Mouse (Mus musculus) MEL (cell line): ENCODE measurements around the gene Vwa3b. TPM values are rescaled to one million over a fixed set of nuclear protein-coding genes. Genes with fewer than 3 reads are reported as not detected.

Source experiments
- DNase-seq: peaks from one replicate; pipeline ENCODE4 v3.0.0; 2011; ENCODE audit warnings: low read depth, low spot score
- H3K27ac ChIP-seq: 2 replicates; pipeline ENCODE4 v1.5.1; 2012; ENCODE audit warnings: low read depth, mild to moderate bottlenecking, control low read depth, low read length, moderate library complexity; ENCODE audit not compliant: control insufficient read depth
- H3K27me3 ChIP-seq, 2 experiments: fragments of 150-350 bp in 1 of 2; sonication (generic) in 1 of 2; 2 replicates each; pipeline ENCODE4 v1.6.1; 2012; ENCODE audit warnings: low read length in 2 of 2, mild to moderate bottlenecking in 2 of 2, improper control_type of control experiment in 1 of 2, moderate library complexity in 1 of 2; ENCODE audit not compliant: insufficient read depth in 2 of 2, control insufficient read depth in 1 of 2
- H3K36me3 ChIP-seq, 2 experiments: 2 replicates each; pipeline ENCODE4 v1.6.1; 2012 to 2014; ENCODE audit warnings: low read length in 2 of 2, improper control_type of control experiment in 1 of 2, inconsistent platforms in 1 of 2, mild to moderate bottlenecking in 1 of 2; ENCODE audit not compliant: insufficient read depth in 2 of 2, control insufficient read depth in 1 of 2
- H3K4me1 ChIP-seq, 2 experiments: fragments of 150-350 bp in 1 of 2; sonication (generic) in 1 of 2; 2 replicates each; pipeline ENCODE4 v1.6.1; 2012; ENCODE audit warnings: low read length in 2 of 2, improper control_type of control experiment in 1 of 2, mild to moderate bottlenecking in 1 of 2; ENCODE audit not compliant: insufficient read depth in 2 of 2, control insufficient read depth in 1 of 2
- H3K4me3 ChIP-seq, 2 experiments: fragments of 150-350 bp in 1 of 2; sonication (generic) in 1 of 2; 2 replicates each; pipeline ENCODE4 v1.5.1; 2012; ENCODE audit warnings: low read depth in 2 of 2, low read length in 2 of 2, mild to moderate bottlenecking in 2 of 2, moderate library complexity in 2 of 2, control low read depth in 1 of 2, improper control_type of control experiment in 1 of 2; ENCODE audit not compliant: control insufficient read depth in 1 of 2, insufficient read depth in 1 of 2
- H3K79me2 ChIP-seq: 2 replicates; pipeline ENCODE4 v1.6.1; 2012; ENCODE audit warnings: mild to moderate bottlenecking, low read length, moderate library complexity; ENCODE audit not compliant: control insufficient read depth, poor library complexity, insufficient read depth
- H3K9ac ChIP-seq: 2 replicates; pipeline ENCODE4 v1.6.1; 2012; ENCODE audit warnings: low read depth, mild to moderate bottlenecking, control low read depth, low read length, moderate library complexity; ENCODE audit not compliant: control insufficient read depth, poor library complexity, severe bottlenecking
- H3K9me3 ChIP-seq: fragments of 150-350 bp; sonication (generic); replicated peaks from 2 replicates; pipeline ENCODE4 v1.6.1; 2012; ENCODE audit warnings: mild to moderate bottlenecking, low read length, improper control_type of control experiment, moderate library complexity; ENCODE audit not compliant: insufficient read depth
- CHD2 ChIP-seq: IDR thresholded peaks from 2 replicates; pipeline ENCODE4 v1.6.1; 2011; ENCODE audit warnings: low read length, improper control_type of control experiment
- CTCF ChIP-seq, 3 experiments: IDR thresholded peaks in 2 of 3; conservative IDR thresholded peaks in 1 of 3; 2 replicates each; pipeline ENCODE4 v1.5.1; 2011 to 2012; ENCODE audit warnings: low read length in 3 of 3, low read depth in 2 of 3, mild to moderate bottlenecking in 2 of 3, improper control_type of control experiment in 1 of 3, inconsistent platforms in 1 of 3, mixed read lengths in 1 of 3, moderate library complexity in 1 of 3; ENCODE audit not compliant: control insufficient read depth in 1 of 3, insufficient read depth in 1 of 3, poor library complexity in 1 of 3, severe bottlenecking in 1 of 3
- E2F4 ChIP-seq: IDR thresholded peaks from 2 replicates; pipeline ENCODE4 v1.6.1; 2011; ENCODE audit warnings: low read depth, low read length, improper control_type of control experiment, borderline replicate concordance
- ETS1 ChIP-seq: IDR thresholded peaks from 2 replicates; pipeline ENCODE4 v1.6.1; 2012; ENCODE audit warnings: low read depth, mild to moderate bottlenecking, inconsistent platforms, low read length, improper control_type of control experiment, moderate library complexity
- GABPA ChIP-seq: IDR thresholded peaks from 2 replicates; pipeline ENCODE4 v1.6.1; 2012; ENCODE audit warnings: low read depth, mild to moderate bottlenecking, inconsistent platforms, low read length, improper control_type of control experiment, moderate library complexity
- GATA1 ChIP-seq: IDR thresholded peaks from 2 replicates; pipeline ENCODE4 v1.6.1; 2011; ENCODE audit warnings: low read depth, low read length, improper control_type of control experiment
- HCFC1 ChIP-seq: IDR thresholded peaks from 2 replicates; pipeline ENCODE4 v1.6.1; 2012; ENCODE audit warnings: low read depth, mild to moderate bottlenecking, inconsistent platforms, low read length, improper control_type of control experiment, moderate library complexity
- JUND ChIP-seq: IDR thresholded peaks from 2 replicates; pipeline ENCODE4 v1.6.1; 2011; ENCODE audit warnings: low read depth, mild to moderate bottlenecking, improper control_type of control experiment, low read length
- KAT2A ChIP-seq: conservative IDR thresholded peaks from 2 replicates; pipeline ENCODE4 v1.6.1; 2012; ENCODE audit warnings: low read depth, low read length, improper control_type of control experiment, inconsistent platforms
- MYC ChIP-seq: IDR thresholded peaks from 2 replicates; pipeline ENCODE4 v1.6.1; 2011; ENCODE audit warnings: low read depth, mild to moderate bottlenecking, low read length, improper control_type of control experiment, moderate library complexity
- NELFE ChIP-seq: IDR thresholded peaks from 2 replicates; pipeline ENCODE4 v1.6.1; 2011; ENCODE audit warnings: low read depth, low read length, improper control_type of control experiment
- NRF1 ChIP-seq: IDR thresholded peaks from 2 replicates; pipeline ENCODE4 v1.6.1; 2014; ENCODE audit warnings: low read depth, mild to moderate bottlenecking, inconsistent platforms, low read length, improper control_type of control experiment, moderate library complexity; ENCODE audit not compliant: poor library complexity, insufficient read depth, severe bottlenecking
- RAD21 ChIP-seq: IDR thresholded peaks from 2 replicates; pipeline ENCODE4 v1.6.1; 2011; ENCODE audit warnings: mild to moderate bottlenecking, low read depth, low read length, improper control_type of control experiment
- SIN3A ChIP-seq: IDR thresholded peaks from 2 replicates; pipeline ENCODE4 v1.6.1; 2012; ENCODE audit warnings: low read length, improper control_type of control experiment, inconsistent platforms
- TBP ChIP-seq: IDR thresholded peaks from 2 replicates; pipeline ENCODE4 v1.8.0; 2011; ENCODE audit warnings: low read depth, low read length, improper control_type of control experiment
- TCF12 ChIP-seq: IDR thresholded peaks from 2 replicates; pipeline ENCODE4 v1.6.1; 2014; ENCODE audit warnings: low read depth, mild to moderate bottlenecking, inconsistent platforms, low read length, improper control_type of control experiment, moderate library complexity
- USF2 ChIP-seq, 2 experiments: IDR thresholded peaks; 2 replicates each; pipeline ENCODE4 v1.6.1; 2011 to 2012; ENCODE audit warnings: improper control_type of control experiment in 2 of 2, low read length in 2 of 2, borderline replicate concordance in 1 of 2, inconsistent platforms in 1 of 2, low read depth in 1 of 2, mild to moderate bottlenecking in 1 of 2; ENCODE audit not compliant: insufficient read depth in 1 of 2
- ZC3H11A ChIP-seq: IDR thresholded peaks from 2 replicates; pipeline ENCODE4 v1.6.1; 2012; ENCODE audit warnings: low read depth, mild to moderate bottlenecking, inconsistent platforms, low read length, improper control_type of control experiment
- ZKSCAN1 ChIP-seq: IDR thresholded peaks from 2 replicates; pipeline ENCODE4 v1.6.1; 2012; ENCODE audit warnings: low read depth, mild to moderate bottlenecking, inconsistent platforms, low read length, improper control_type of control experiment, moderate library complexity
- polyA plus RNA-seq, 2 experiments: library from polyadenylated mRNA; stranded (reverse) in 1 of 2; unstranded in 1 of 2; fragments of >175 nt in 1 of 2; fragments of >200 nt in 1 of 2; gene quantifications; 2 replicates each; pipeline versions ENCODE4 v1.2.1 to v1.2.4; 2012; ENCODE audit warnings: low replicate concordance in 2 of 2, low read depth in 1 of 2; ENCODE audit not compliant: insufficient read length in 2 of 2, insufficient read depth in 1 of 2, missing spikeins in 1 of 2
- total RNA-seq: library from RNA; depleted of rRNA; stranded (reverse); fragments of 300-350 nt; gene quantifications from 2 replicates; pipeline ENCODE4 v1.2.3, GENCODE M21; 2012

Vwa3b gene
- total and polyA plus RNA-seq, 3 experiments = not detected

GRCm38 (mm10) chr1:37060856-37061255, 34.5 kb downstream of the Vwa3b start:
- Histone ChIP-seq H3K9me3 (no peaks in the 10 kb centered on the region), H3K4me3 (no peak overlapping the region), H3K4me1 (no peaks in the 10 kb centered on the region), H3K27me3 (peaks cover 0 to 7% of the 10 kb centered on the region in 2 experiments; a peak in 3 of 4 replicates), H3K36me3 (no peaks in the 10 kb centered on the region), H3K79me2 (no peaks in the 10 kb centered on the region), H3K9ac (no peak overlapping the region), H3K27ac (no peak overlapping the region)
- DNase-seq = no peak
- TF ChIP-seq TCF12 (no peak), GATA1 (no peak), SIN3A (no peak), KAT2A (no peak)

GRCm38 (mm10) chr1:37063053-37063452, 36.7 kb downstream of the Vwa3b start:
- Histone ChIP-seq H3K9me3 (no peaks in the 10 kb centered on the region), H3K4me1 (no peaks in the 10 kb centered on the region), H3K27me3 (peaks cover 0 to 7% of the 10 kb centered on the region in 2 experiments; a peak in 3 of 4 replicates), H3K79me2 (no peaks in the 10 kb centered on the region), H3K36me3 (no peaks in the 10 kb centered on the region), H3K9ac (no peak overlapping the region), H3K27ac (no peak overlapping the region), H3K4me3 (no peak overlapping the region)
- TF ChIP-seq GATA1 (no peak), TBP (no peak), USF2 (IDR thresholded peaks at IDR 0.05; ENCODE audit: borderline replicate concordance in 1 of 2, insufficient read depth in 1 of 2, low read depth in 1 of 2, low read length in 2 of 2) (no peak), GABPA (no peak), SIN3A (no peak), HCFC1 (no peak), ZKSCAN1 (no peak), ZC3H11A (no peak), CTCF (IDR thresholded peaks at IDR 0.05 in 2 of 3, conservative IDR thresholded peaks at IDR 0.05 in 1 of 3; ENCODE audit: control insufficient read depth in 1 of 3, insufficient read depth in 1 of 3, low read depth in 2 of 3, low read length in 3 of 3, poor library complexity in 1 of 3, severe bottlenecking in 1 of 3) (no peak), CHD2 (no peak), RAD21 (no peak), MYC (no peak), NELFE (no peak), E2F4 (no peak), ETS1 (no peak), NRF1 (no peak), JUND (no peak)
- no peak for DNase-seq
